Mouse (Mus musculus) stomach, postnatal 0 days (tissue): ENCODE measurements at regions not wholly inside any gene's neighbourhood (a gene's known extent, or its start where the extent isn't known, plus 50 kb on each side); places are given as distances from the start of the nearest gene placed in this dataset.

Source experiments
- ATAC-seq: fragments of 200-750 bp; cut with Nextera tagmentation; 2 replicates; pipeline ENCODE4 v1.8.0; 2017; ENCODE audit not compliant: low FRiP score, low TSS enrichment
- DNase-seq: peaks from one replicate; pipeline ENCODE4 v3.0.0-alpha.2; 2016; ENCODE audit warnings: low spot score
- H3K27ac ChIP-seq: fragments of 300-500 bp; sonication (generic); replicated peaks from 2 replicates; pipeline ENCODE4 v1.5.1; 2014; ENCODE audit warnings: mild to moderate bottlenecking, control low read depth
- H3K27me3 ChIP-seq: fragments of 300-500 bp; sonication (generic); 2 replicates; pipeline ENCODE4 v1.6.1; 2014; ENCODE audit warnings: low read length; ENCODE audit not compliant: control insufficient read depth, insufficient read depth
- H3K36me3 ChIP-seq: fragments of 300-500 bp; sonication (generic); 2 replicates; pipeline ENCODE4 v1.6.1; 2014; ENCODE audit warnings: low read length, mixed read lengths; ENCODE audit not compliant: control insufficient read depth, insufficient read depth
- H3K4me1 ChIP-seq: fragments of 300-500 bp; sonication (generic); replicated peaks from 2 replicates; pipeline ENCODE4 v1.6.1; 2014; ENCODE audit warnings: antibody characterized with exemption; ENCODE audit not compliant: control insufficient read depth, insufficient read depth
- H3K4me2 ChIP-seq: fragments of 300-500 bp; sonication (generic); replicated peaks from 2 replicates; pipeline ENCODE4 v1.6.1; 2014; ENCODE audit warnings: low read depth, mild to moderate bottlenecking, control low read depth, moderate library complexity
- H3K4me3 ChIP-seq: fragments of 300-500 bp; sonication (generic); 2 replicates; pipeline ENCODE4 v1.5.1; 2014; ENCODE audit warnings: low read depth, low read length, control low read depth
- H3K9ac ChIP-seq: fragments of 300-500 bp; sonication (generic); 2 replicates; pipeline ENCODE4 v1.6.1; 2014; ENCODE audit warnings: mild to moderate bottlenecking, low read length, control low read depth, mixed read lengths
- H3K9me3 ChIP-seq: fragments of 300-500 bp; sonication (generic); 2 replicates; pipeline ENCODE4 v1.6.1; 2016; ENCODE audit warnings: low read length; ENCODE audit not compliant: control insufficient read depth
- CTCF ChIP-seq: IDR thresholded peaks from 2 replicates; pipeline ENCODE4 v1.5.1; 2016; ENCODE audit warnings: antibody characterized with exemption, low read depth, mild to moderate bottlenecking, moderate library complexity
- EP300 ChIP-seq: optimal IDR thresholded peaks from 2 replicates; pipeline ENCODE3; 2016; ENCODE audit warnings: antibody characterized with exemption
- WGBS: fragments of 180-500 bp; shearing (Covaris S2); extraction: QIAGEN DNeasy Blood & Tissue Kit; methylation state at CpG from one replicate; pipeline ENCODE4 v1.1.7; 2014; 5-methylcytosine and 5-hydroxymethylcytosine counted together

GRCm38 (mm10) chr4:50675576-50675975, 540.9 kb upstream of the Cylc2 start:
- WGBS: 59% methylated on average over 2 of the region's 2 CpGs

DNA sequence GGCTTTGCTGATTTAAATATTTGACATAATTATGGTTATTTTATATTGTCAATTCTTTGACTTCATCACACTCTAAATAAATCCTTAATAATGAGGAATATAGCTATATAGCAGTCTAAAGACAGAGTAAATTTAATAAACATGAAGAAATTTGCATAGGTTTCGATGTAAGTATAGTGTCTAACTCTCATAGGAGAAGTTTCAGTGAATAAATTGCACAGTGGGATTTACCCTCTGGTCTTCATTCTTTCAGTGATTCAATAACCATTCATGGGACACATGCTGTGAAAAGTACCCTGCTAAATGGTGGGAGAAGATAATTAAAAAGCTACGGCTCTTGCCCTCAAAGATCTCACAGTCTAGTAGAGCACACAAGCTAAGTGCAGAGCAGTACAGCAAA, 530.5 kb upstream of the Cylc2 start:
- Histone ChIP-seq H3K36me3 (no peaks in the 10 kb centered on the region), H3K27me3 (no peaks in the 10 kb centered on the region), H3K9ac (no peak overlapping the region), H3K27ac (no peak overlapping the region), H3K4me1 (no peaks in the 10 kb centered on the region), H3K9me3 (no peaks in the 10 kb centered on the region), H3K4me3 (no peak overlapping the region), H3K4me2 (no peak overlapping the region)
- no peak for ATAC-seq
- 87% methylated on average over 2 of the region's 2 CpGs for WGBS
- no peak for DNase-seq
- TF ChIP-seq CTCF: no peak
- no peak for TF ChIP-seq EP300

More at GRCm38 (mm10) chr4:50675576-50675975, 540.9 kb upstream of the Cylc2 start:
- no peaks in the 10 kb centered on the region for H3K4me1 ChIP-seq
- DNase-seq: no peak
- no peak overlapping the region for H3K9ac ChIP-seq
- TF ChIP-seq CTCF (0 out of 2 replicates have a peak, but pooled peaks have one; percentile 3), EP300 (no peak)
- H3K27me3 ChIP-seq: no peaks in the 10 kb centered on the region
- H3K27ac ChIP-seq: no peak overlapping the region
- H3K4me2 ChIP-seq: no peak overlapping the region
- H3K9me3 ChIP-seq: no peaks in the 10 kb centered on the region
- H3K4me3 ChIP-seq: no peak overlapping the region
- H3K36me3 ChIP-seq: no peaks in the 10 kb centered on the region
- ATAC-seq: no peak
